Mouse (Mus musculus) kidney, adult 2 months (tissue): ENCODE data around the gene Olfr695. TPM values are rescaled to one million over a fixed set of nuclear protein-coding genes. Genes with fewer than 3 reads are reported as not detected.
"Not testable (repeated sequence)": the region's sequence is repeated elsewhere in the genome, so short reads cannot be mapped to it uniquely, and the experiment has no call there.

Source experiments
- DNase-seq: peaks from one replicate; pipeline ENCODE4 v3.0.0; 2021
- H3K27ac ChIP-seq: fragments of 200-500 bp; 2 replicates; pipeline ENCODE4 v1.5.1; 2012; ENCODE audit warnings: low read depth, low read length, control low read depth, inconsistent platforms; ENCODE audit not compliant: insufficient read depth
- H3K27me3 ChIP-seq: fragments of 200-500 bp; replicated peaks from 2 replicates; pipeline ENCODE4 v1.6.1; 2012; ENCODE audit warnings: mild to moderate bottlenecking, moderate library complexity, low read length, inconsistent platforms; ENCODE audit not compliant: control insufficient read depth, insufficient read depth
- H3K36me3 ChIP-seq: fragments of 200-500 bp; 2 replicates; pipeline ENCODE4 v1.6.1; 2012; ENCODE audit warnings: mild to moderate bottlenecking, moderate library complexity, low read length, inconsistent platforms; ENCODE audit not compliant: control insufficient read depth, insufficient read depth
- H3K4me1 ChIP-seq: fragments of 200-500 bp; 2 replicates; pipeline ENCODE4 v1.6.1; 2011; ENCODE audit warnings: low read length; ENCODE audit not compliant: control insufficient read depth, insufficient read depth
- H3K4me3 ChIP-seq: fragments of 200-500 bp; 2 replicates; pipeline ENCODE4 v1.5.1; 2011; ENCODE audit warnings: mild to moderate bottlenecking, low read depth, low read length, control low read depth; ENCODE audit not compliant: insufficient read depth
- CTCF ChIP-seq: fragments of 200-500 bp; conservative IDR thresholded peaks from 2 replicates; pipeline ENCODE4 v1.5.1; 2011; ENCODE audit warnings: low read depth, mild to moderate bottlenecking, control low read depth, low read length, moderate library complexity, mixed read lengths; ENCODE audit not compliant: insufficient read depth, insufficient read length
- POLR2A ChIP-seq: fragments of 200-500 bp; IDR thresholded peaks from one replicate; pipeline ENCODE4 v1.6.1; 2011; ENCODE audit warnings: low read depth, low read length, control low read depth
- WGBS: fragments of 180-500 bp; shearing (Covaris S2); methylation state at CpG from one replicate; pipeline ENCODE4 v1.1.7; 2018; 5-methylcytosine and 5-hydroxymethylcytosine counted together
- polyA plus RNA-seq: library from polyadenylated mRNA; depleted of rRNA; stranded (reverse); fragments of >200 nt; gene quantifications from 2 replicates; pipeline ENCODE4 v1.2.3, GENCODE M21; 2012; rRNA removed

Olfr695 gene
- polyA plus RNA-seq, 1 experiment, result not detected

GRCm38 (mm10) chr7:106711463-106711862, 4.7 kb downstream of the Olfr695 start:
- Histone ChIP-seq H3K4me1 (no peaks in the 10 kb centered on the region), H3K4me3 (no peak overlapping the region), H3K27me3 (no peaks in the 10 kb centered on the region), H3K27ac (no peak overlapping the region), H3K36me3 (no peaks in the 10 kb centered on the region)
- TF ChIP-seq CTCF, result no peak
- TF ChIP-seq POLR2A, result no peak
- 85% methylated on average over 6 of the region's 6 CpGs for WGBS
- no peak for DNase-seq

GRCm38 (mm10) chr7:106707705-106708104, 8.5 kb downstream of the Olfr695 start:
- not testable (repeated sequence) for H3K4me1 ChIP-seq, H3K27me3 ChIP-seq, H3K36me3 ChIP-seq, H3K27ac ChIP-seq, H3K4me3 ChIP-seq, DNase-seq
- 69% methylated on average over 10 of the region's 10 CpGs for WGBS

- 82% methylated on average over 1 of the region's 1 CpGs for WGBS
Measured at GRCm38 (mm10) chr7:106696891-106697290, 19.3 kb downstream of the Olfr695 start.

GRCm38 (mm10) chr7:106692976-106693375, 23.2 kb downstream of the Olfr695 start:
- H3K27me3 ChIP-seq, result no peaks in the 10 kb centered on the region
- no peak overlapping the region for H3K27ac ChIP-seq
- no peak for DNase-seq
- WGBS, result 80% methylated on average over 3 of the region's 3 CpGs
- no peaks in the 10 kb centered on the region for H3K36me3 ChIP-seq
- no peak overlapping the region for H3K4me3 ChIP-seq
- TF ChIP-seq POLR2A (no peak), CTCF (no peak)
- no peaks in the 10 kb centered on the region for H3K4me1 ChIP-seq

More at GRCm38 (mm10) chr7:106696891-106697290, 19.3 kb downstream of the Olfr695 start:
- Histone ChIP-seq H3K36me3 (no peaks in the 10 kb centered on the region), H3K4me1 (no peaks in the 10 kb centered on the region), H3K27me3 (no peaks in the 10 kb centered on the region), H3K27ac (no peak overlapping the region), H3K4me3 (no peak overlapping the region)
- no peak for DNase-seq
- no peak for TF ChIP-seq POLR2A
- no peak for TF ChIP-seq CTCF

- H3K27me3 ChIP-seq, result no peaks in the 10 kb centered on the region
- H3K27ac ChIP-seq, result no peak within 1 kb of the TSS
- H3K36me3 ChIP-seq, result no peaks in the 10 kb centered on the region
- 93% methylated on average over 1 of the region's 1 CpGs for WGBS
- TF ChIP-seq CTCF, result no peak
- no peak for TF ChIP-seq POLR2A
- H3K4me3 ChIP-seq, result no peak within 1 kb of the TSS
- H3K4me1 ChIP-seq, result no peaks in the 10 kb centered on the region
- no peak for DNase-seq
Measured at GRCm38 (mm10) chr7:106691714-106692113, 24.5 kb downstream of the Olfr695 start, which contains the start of gene Olfr694. TSS of gene Olfr694 (minus strand) at chr7:106691814.

- no peak for DNase-seq
- no peak for TF ChIP-seq POLR2A
- TF ChIP-seq CTCF, result no peak
- 80% methylated on average over 2 of the region's 2 CpGs for WGBS
- Histone ChIP-seq H3K4me1 (no peaks in the 10 kb centered on the region), H3K4me3 (no peak overlapping the region), H3K36me3 (no peaks in the 10 kb centered on the region), H3K27ac (no peak overlapping the region), H3K27me3 (no peaks in the 10 kb centered on the region)
Measured at GRCm38 (mm10) chr7:106685382-106685781, 30.8 kb downstream of the Olfr695 start.

- no peaks in the 10 kb centered on the region for H3K27me3 ChIP-seq
- no peaks in the 10 kb centered on the region for H3K36me3 ChIP-seq
- H3K4me1 ChIP-seq, result no peaks in the 10 kb centered on the region
- TF ChIP-seq POLR2A (no peak), CTCF (no peak)
- DNase-seq, result no peak
- H3K4me3 ChIP-seq, result no peak within 1 kb of the TSS
- no peak within 1 kb of the TSS for H3K27ac ChIP-seq
Measured at GRCm38 (mm10) chr7:106680484-106680883, 35.7 kb downstream of the Olfr695 start, which contains the start of gene Olfr693. TSS of gene Olfr693 (minus strand) at chr7:106680584.

Other genes starting within 250 kb of the Olfr695 start
- gene Olfr693, start 35.8 kb downstream of the Olfr695 start, polyA plus RNA-seq, result not detected in 2 replicates
- gene Olfr694, start 24.6 kb downstream of the Olfr695 start, polyA plus RNA-seq, result not detected in 2 replicates
- gene Olfr697, start 26.0 kb upstream of the Olfr695 start, polyA plus RNA-seq, result not detected in 2 replicates
- not detected in 2 replicates for gene Olfr698, start 39.0 kb upstream of the Olfr695 start, polyA plus RNA-seq
- not detected in 2 replicates for gene Olfr699, start 76.8 kb upstream of the Olfr695 start, polyA plus RNA-seq
- gene Olfr700, start 92.4 kb upstream of the Olfr695 start, polyA plus RNA-seq, result not detected in 2 replicates
- gene Olfr701, start 97.7 kb upstream of the Olfr695 start, polyA plus RNA-seq, result not detected in 2 replicates
- not detected in 2 replicates for gene Olfr702, start 117.5 kb upstream of the Olfr695 start, polyA plus RNA-seq
- not detected in 2 replicates for gene Olfr703, start 127.0 kb upstream of the Olfr695 start, polyA plus RNA-seq
- gene Olfr704, start 146.8 kb upstream of the Olfr695 start, polyA plus RNA-seq, result not detected in 2 replicates
- not detected in 2 replicates for gene Olfr705, start 160.5 kb upstream of the Olfr695 start, polyA plus RNA-seq
- gene Olfr706, start 171.8 kb upstream of the Olfr695 start, polyA plus RNA-seq, result not detected in 2 replicates
- gene Olfr707, start 184.8 kb upstream of the Olfr695 start, polyA plus RNA-seq, result not detected in 2 replicates
- not detected in 2 replicates for gene Olfr1532-ps1, start 191.6 kb upstream of the Olfr695 start, polyA plus RNA-seq
- gene Olfr709-ps1, start 215.8 kb upstream of the Olfr695 start, polyA plus RNA-seq, result not detected in 2 replicates
- gene Olfr710, start 231.9 kb upstream of the Olfr695 start, polyA plus RNA-seq, result not detected in 2 replicates
- not detected in 2 replicates for gene Olfr6, start 247.5 kb upstream of the Olfr695 start, polyA plus RNA-seq